Mouse (Mus musculus) bone marrow, adult 2 months (tissue): ENCODE measurements at regions not wholly inside any gene's neighbourhood (a gene's known extent, or its start where the extent isn't known, plus 50 kb on each side); places are given as distances from the start of the nearest gene placed in this dataset.

ENCODE experiments used
- H3K27ac ChIP-seq: fragments of 200-500 bp; 2 replicates; pipeline ENCODE4 v1.5.1; 2012; ENCODE audit warnings: low read depth, mild to moderate bottlenecking, control low read depth, inconsistent platforms, low read length; ENCODE audit not compliant: control insufficient read depth, poor library complexity, insufficient read depth
- H3K4me1 ChIP-seq: fragments of 200-500 bp; 2 replicates; pipeline ENCODE4 v1.6.1; 2011; ENCODE audit warnings: low read length; ENCODE audit not compliant: control insufficient read depth, insufficient read depth
- H3K4me3 ChIP-seq: fragments of 200-500 bp; replicated peaks from 2 replicates; pipeline ENCODE3; 2011; ENCODE audit warnings: mild to moderate bottlenecking, low read depth, low read length, control low read depth; ENCODE audit not compliant: control insufficient read depth
- CTCF ChIP-seq: fragments of 200-500 bp; IDR thresholded peaks from 2 replicates; pipeline ENCODE4 v1.5.1; 2011; ENCODE audit warnings: low read length, control low read depth; ENCODE audit not compliant: control insufficient read depth, insufficient read depth
- POLR2A ChIP-seq: fragments of 200-500 bp; IDR thresholded peaks from 2 replicates; pipeline ENCODE4 v1.6.1; 2011; ENCODE audit warnings: low read depth, mild to moderate bottlenecking, control low read depth, low read length, borderline replicate concordance; ENCODE audit not compliant: control insufficient read depth
- WGBS: fragments of 180-500 bp; shearing (Covaris S2); methylation state at CpG from one replicate; pipeline ENCODE4 v1.1.7; 2018; 5-methylcytosine and 5-hydroxymethylcytosine counted together

GRCm38 (mm10) chr10:111921492-111921891, 51.0 kb upstream of the Krr1 start:
- H3K4me3 ChIP-seq: no peak overlapping the region
- no peaks in the 10 kb centered on the region for H3K4me1 ChIP-seq
- no peak for TF ChIP-seq POLR2A
- no peak for TF ChIP-seq CTCF
- 84% methylated on average over 9 of the region's 9 CpGs for WGBS
- no peak overlapping the region for H3K27ac ChIP-seq
